Mouse (Mus musculus): Measurements from ENCODE around the gene Fam43b. TPM values are rescaled to one million over a fixed set of nuclear protein-coding genes. Genes with fewer than 3 reads are reported as not detected.

Gene Fam43b
- polyA plus RNA-seq, 1 experiment from 2014 or later, result not detected

- Histone ChIP-seq H3K27ac (ENCODE audit: low read depth, low read length) (no peak overlapping the region), H3K9ac (ENCODE audit: low read length) (no peak overlapping the region), H3K4me2 (ENCODE audit: low read depth) (no peak overlapping the region), H3K4me3 (ENCODE audit: low read depth, low read length) (no peak overlapping the region), H3K9me3 (ENCODE audit: control insufficient read depth, low read length) (no peaks in the 10 kb centered on the region), H3K36me3 (ENCODE audit: control insufficient read depth, insufficient read depth, low read length) (no peaks in the 10 kb centered on the region), H3K4me1 (ENCODE audit: control insufficient read depth, insufficient read depth, low read length) (no peaks in the 10 kb centered on the region), H3K27me3 (ENCODE audit: control insufficient read depth, insufficient read depth, low read length) (no peaks in the 10 kb centered on the region)
- 82% methylated on average over 6 of the region's 6 CpGs for WGBS
- no peak for DNase-seq (ENCODE audit: low spot score)
- no peak for ATAC-seq (ENCODE audit: insufficient read depth, low FRiP score, low TSS enrichment)
These were observed 28.7 kb upstream of the Fam43b start for GRCm38 (mm10) chr4:138425028-138425427.

- Histone ChIP-seq H3K27me3 (ENCODE audit: control insufficient read depth, insufficient read depth, low read length) (0 out of 2 replicates have a peak, but pooled peaks cover 2% of the 10 kb centered on the region), H3K4me1 (ENCODE audit: control insufficient read depth, insufficient read depth, low read length) (no peaks in the 10 kb centered on the region), H3K4me2 (ENCODE audit: low read depth) (no peak overlapping the region), H3K36me3 (ENCODE audit: control insufficient read depth, insufficient read depth, low read length) (no peaks in the 10 kb centered on the region), H3K9me3 (ENCODE audit: control insufficient read depth, low read length) (no peaks in the 10 kb centered on the region), H3K27ac (ENCODE audit: low read depth, low read length) (no peak overlapping the region), H3K9ac (ENCODE audit: low read length) (no peak overlapping the region), H3K4me3 (ENCODE audit: low read depth, low read length) (no peak overlapping the region)
- DNase-seq (ENCODE audit: low spot score) (no peak), ATAC-seq (ENCODE audit: insufficient read depth, low FRiP score, low TSS enrichment) (no peak)
- WGBS, result 63% methylated on average over 11 of the region's 11 CpGs
These were observed 22.1 kb upstream of the Fam43b start for GRCm38 (mm10) chr4:138418340-138418957.

DNA sequence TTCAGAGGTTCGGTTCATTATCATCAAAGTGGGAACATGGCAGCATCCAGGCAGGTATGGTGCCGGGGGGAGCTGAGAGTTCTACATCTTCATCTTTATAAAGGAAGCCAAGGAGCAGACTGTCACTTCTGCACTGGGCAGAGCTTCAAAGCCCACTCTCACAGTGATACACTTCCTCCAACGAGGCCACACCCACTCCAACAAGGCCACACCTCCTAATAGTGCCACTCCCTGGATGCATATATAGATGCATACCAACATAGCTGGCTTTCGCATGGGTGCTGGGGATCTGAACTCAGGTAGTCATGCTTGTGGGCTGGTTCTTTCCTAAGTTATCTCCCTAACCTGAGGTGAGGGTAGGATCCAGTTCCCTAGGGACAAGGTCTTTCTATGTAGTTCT lies 21.6 kb upstream of the Fam43b start:
- H3K27me3 ChIP-seq (ENCODE audit: control insufficient read depth, insufficient read depth, low read length), result 0 out of 2 replicates have a peak, but pooled peaks cover 2% of the 10 kb centered on the region
- no peaks in the 10 kb centered on the region for H3K9me3 ChIP-seq (ENCODE audit: control insufficient read depth, low read length)
- 88% methylated on average over 4 of the region's 4 CpGs for WGBS
- H3K36me3 ChIP-seq (ENCODE audit: control insufficient read depth, insufficient read depth, low read length), result no peaks in the 10 kb centered on the region
- ATAC-seq (ENCODE audit: insufficient read depth, low FRiP score, low TSS enrichment) (no peak), DNase-seq (ENCODE audit: low spot score) (no peak)
- no peaks in the 10 kb centered on the region for H3K4me1 ChIP-seq (ENCODE audit: control insufficient read depth, insufficient read depth, low read length)
- no peak overlapping the region for H3K27ac ChIP-seq (ENCODE audit: low read depth, low read length)
- H3K4me3 ChIP-seq (ENCODE audit: low read depth, low read length), result no peak overlapping the region
- no peak overlapping the region for H3K4me2 ChIP-seq (ENCODE audit: low read depth)
- H3K9ac ChIP-seq (ENCODE audit: low read length), result no peak overlapping the region

DNA sequence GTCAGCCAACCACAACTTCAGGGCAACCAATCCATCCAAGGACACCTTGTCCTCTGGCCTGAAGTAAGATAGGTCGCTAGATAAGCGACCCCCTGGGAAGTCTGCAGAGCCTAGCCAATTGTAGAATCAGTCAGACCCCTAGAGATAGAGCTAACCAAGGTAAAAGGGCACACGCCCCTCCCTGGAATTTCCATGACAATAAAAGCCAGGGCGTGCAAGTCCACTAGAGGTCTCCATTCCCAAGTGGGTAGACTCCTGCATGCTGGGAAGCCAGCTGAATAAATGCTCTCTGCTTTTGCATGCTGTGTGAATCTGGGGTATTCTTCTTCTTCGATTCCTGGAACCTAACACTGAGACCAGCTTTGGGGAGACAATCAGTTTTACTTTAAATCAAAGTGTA lies 20.1 kb upstream of the Fam43b start:
- Histone ChIP-seq H3K27ac (ENCODE audit: low read depth, low read length) (no peak overlapping the region), H3K4me2 (ENCODE audit: low read depth) (no peak overlapping the region), H3K4me3 (ENCODE audit: low read depth, low read length) (no peak overlapping the region), H3K9ac (ENCODE audit: low read length) (no peak overlapping the region), H3K36me3 (ENCODE audit: control insufficient read depth, insufficient read depth, low read length) (no peaks in the 10 kb centered on the region), H3K4me1 (ENCODE audit: control insufficient read depth, insufficient read depth, low read length) (no peaks in the 10 kb centered on the region), H3K27me3 (ENCODE audit: control insufficient read depth, insufficient read depth, low read length) (0 out of 2 replicates have a peak, but pooled peaks cover 2% of the 10 kb centered on the region), H3K9me3 (ENCODE audit: control insufficient read depth, low read length) (no peaks in the 10 kb centered on the region)
- 51% methylated on average over 5 of the region's 5 CpGs for WGBS
- ATAC-seq (ENCODE audit: insufficient read depth, low FRiP score, low TSS enrichment) (no peak), DNase-seq (ENCODE audit: low spot score) (no peak)

GRCm38 (mm10) chr4:138415991-138416390 lies 19.7 kb upstream of the Fam43b start:
- Histone ChIP-seq H3K9ac (ENCODE audit: low read length) (no peak overlapping the region), H3K36me3 (ENCODE audit: control insufficient read depth, insufficient read depth, low read length) (no peaks in the 10 kb centered on the region), H3K4me3 (ENCODE audit: low read depth, low read length) (no peak overlapping the region), H3K27ac (ENCODE audit: low read depth, low read length) (no peak overlapping the region), H3K4me1 (ENCODE audit: control insufficient read depth, insufficient read depth, low read length) (no peaks in the 10 kb centered on the region), H3K9me3 (ENCODE audit: control insufficient read depth, low read length) (no peaks in the 10 kb centered on the region), H3K27me3 (ENCODE audit: control insufficient read depth, insufficient read depth, low read length) (0 out of 2 replicates have a peak, but pooled peaks cover 2% of the 10 kb centered on the region), H3K4me2 (ENCODE audit: low read depth) (no peak overlapping the region)
- no peak for ATAC-seq (ENCODE audit: insufficient read depth, low FRiP score, low TSS enrichment)
- no peak for DNase-seq (ENCODE audit: low spot score)
- WGBS, result 74% methylated on average over 3 of the region's 3 CpGs

GRCm38 (mm10) chr4:138414725-138415124 lies 18.4 kb upstream of the Fam43b start:
- ATAC-seq (ENCODE audit: insufficient read depth, low FRiP score, low TSS enrichment) (no peak), DNase-seq (ENCODE audit: low spot score) (no peak)
- no peaks in the 10 kb centered on the region for H3K9me3 ChIP-seq (ENCODE audit: control insufficient read depth, low read length)
- no peak overlapping the region for H3K9ac ChIP-seq (ENCODE audit: low read length)
- H3K36me3 ChIP-seq (ENCODE audit: control insufficient read depth, insufficient read depth, low read length), result no peaks in the 10 kb centered on the region
- 0 out of 2 replicates have a peak, but pooled peaks cover 2% of the 10 kb centered on the region for H3K27me3 ChIP-seq (ENCODE audit: control insufficient read depth, insufficient read depth, low read length)
- H3K27ac ChIP-seq (ENCODE audit: low read depth, low read length), result no peak overlapping the region
- no peak overlapping the region for H3K4me2 ChIP-seq (ENCODE audit: low read depth)
- no peaks in the 10 kb centered on the region for H3K4me1 ChIP-seq (ENCODE audit: control insufficient read depth, insufficient read depth, low read length)
- 27% methylated on average over 6 of the region's 6 CpGs for WGBS
- no peak overlapping the region for H3K4me3 ChIP-seq (ENCODE audit: low read depth, low read length)

- 51% methylated on average over 7 of the region's 7 CpGs for WGBS
- DNase-seq (ENCODE audit: low spot score) (no peak), ATAC-seq (ENCODE audit: insufficient read depth, low FRiP score, low TSS enrichment) (no peak)
- Histone ChIP-seq H3K4me1 (ENCODE audit: control insufficient read depth, insufficient read depth, low read length) (no peaks in the 10 kb centered on the region), H3K9me3 (ENCODE audit: control insufficient read depth, low read length) (no peaks in the 10 kb centered on the region), H3K36me3 (ENCODE audit: control insufficient read depth, insufficient read depth, low read length) (no peaks in the 10 kb centered on the region), H3K9ac (ENCODE audit: low read length) (no peak overlapping the region), H3K4me2 (ENCODE audit: low read depth) (no peak overlapping the region), H3K27me3 (ENCODE audit: control insufficient read depth, insufficient read depth, low read length) (0 out of 2 replicates have a peak, but pooled peaks cover 2% of the 10 kb centered on the region), H3K27ac (ENCODE audit: low read depth, low read length) (no peak overlapping the region), H3K4me3 (ENCODE audit: low read depth, low read length) (no peak overlapping the region)
These were observed 15.3 kb upstream of the Fam43b start for GRCm38 (mm10) chr4:138411504-138412121.

- no peak for DNase-seq (ENCODE audit: low spot score)
- 0 out of 2 replicates have a peak, but pooled peaks cover 2% of the 10 kb centered on the region for H3K27me3 ChIP-seq (ENCODE audit: control insufficient read depth, insufficient read depth, low read length)
- 4% methylated on average over 5 of the region's 5 CpGs for WGBS
These were observed 14.7 kb upstream of the Fam43b start for GRCm38 (mm10) chr4:138411011-138411410.

More at GRCm38 (mm10) chr4:138411011-138411410, 14.7 kb upstream of the Fam43b start:
- no peak overlapping the region for H3K4me3 ChIP-seq (ENCODE audit: low read depth, low read length)
- ATAC-seq (ENCODE audit: insufficient read depth, low FRiP score, low TSS enrichment), result no peak
- no peaks in the 10 kb centered on the region for H3K4me1 ChIP-seq (ENCODE audit: control insufficient read depth, insufficient read depth, low read length)
- H3K27ac ChIP-seq (ENCODE audit: low read depth, low read length), result no peak overlapping the region
- H3K36me3 ChIP-seq (ENCODE audit: control insufficient read depth, insufficient read depth, low read length), result no peaks in the 10 kb centered on the region
- H3K9ac ChIP-seq (ENCODE audit: low read length), result no peak overlapping the region
- H3K4me2 ChIP-seq (ENCODE audit: low read depth), result no peak overlapping the region
- no peaks in the 10 kb centered on the region for H3K9me3 ChIP-seq (ENCODE audit: control insufficient read depth, low read length)
